ENCODE assay signal across 21 mouse cellular contexts in genomic region chr5:123904059-123904672, GRCm38 (mm10). TPM values are rescaled to one million over a fixed set of nuclear protein-coding genes. Genes with fewer than 3 reads are reported as not detected.
DNase-seq lines count a peak whose midpoint lies in the region; TF ChIP-seq lines count a peak whose summit lies in the region.
"Had no signal": no experiment of that assay in that cellular context is flagged by ENCODE, and none has a peak within 500 bp of the region (broad histone marks: within the 10 kb centered on the region; RNA-seq: fewer than 3 reads in every experiment).

No protein-coding gene starts in this region.

- WGBS in kidney, adult 2 months, result 73% methylated on average over 11 of the region's 11 CpGs
- WGBS in thymus, adult 2 months, result 75% methylated on average over 11 of the region's 11 CpGs

- peak; percentile 24; the same call in 1 of the 2 replicates for TF ChIP-seq CTCF in kidney, adult 2 months (conservative IDR thresholded peaks at IDR 0.05; ENCODE audit: insufficient read depth, insufficient read length, low read depth, low read length)
- TF ChIP-seq CTCF in thymus, adult 2 months (IDR thresholded peaks at IDR 0.05; ENCODE audit: borderline replicate concordance, control insufficient read depth, extremely low read depth, insufficient read depth, low read length, poor library complexity), result no peak
- TF ChIP-seq CTCF in cortical plate, adult 2 months (IDR thresholded peaks at IDR 0.05; ENCODE audit: extremely low read depth, insufficient read depth, low read length), result 0 out of 2 replicates have a peak, but pooled peaks have one; percentile 4

- H3K4me1 ChIP-seq in kidney, adult 2 months (ENCODE audit: control insufficient read depth, insufficient read depth, low read length), result peaks cover 5% of the 10 kb centered on the region; the same call in 1 of the 2 replicates
- peaks cover 10% of the 10 kb centered on the region for H3K4me1 ChIP-seq in thymus, adult 2 months (replicated peaks; ENCODE audit: control insufficient read depth, insufficient read depth, low read length)
- peaks cover 2% of the 10 kb centered on the region for H3K4me1 ChIP-seq in cortical plate, adult 2 months (ENCODE audit: control insufficient read depth, insufficient read depth, low read length)

- H3K27me3 ChIP-seq in kidney, adult 2 months (replicated peaks; ENCODE audit: control insufficient read depth, insufficient read depth, low read length), result no peaks in the 10 kb centered on the region
- no peaks in the 10 kb centered on the region for H3K27me3 ChIP-seq in thymus, adult 2 months (ENCODE audit: control insufficient read depth, insufficient read depth, low read length)
- H3K27me3 ChIP-seq: embryonic facial prominence, embryonic 15.5 days; hindbrain, embryonic 13.5 days; liver, embryonic 13.5 days; midbrain, embryonic 15.5 days; Patski had no signal

- intact Hi-C loops in gastrocnemius, postnatal 36 days (cut with DNase I), result loop anchor here (5.0 kb wide), 1 partner anchor 152 kb away; no protein-coding TSS in a partner anchor

- H3K27ac ChIP-seq in kidney, adult 2 months (ENCODE audit: insufficient read depth, low read depth, low read length), result no peak overlapping the region
- H3K27ac ChIP-seq in thymus, adult 2 months (ENCODE audit: control insufficient read depth, insufficient read depth, low read length), result no peak overlapping the region
- H3K27ac ChIP-seq in cortical plate, adult 2 months (ENCODE audit: insufficient read depth, low read length), result no peak overlapping the region
- H3K27ac ChIP-seq: embryonic facial prominence, embryonic 15.5 days; heart, adult 2 months; hindbrain, embryonic 13.5 days; limb, embryonic 10.5 days; liver, embryonic 13.5 days; midbrain, embryonic 15.5 days had no signal

- no peaks in the 10 kb centered on the region for H3K36me3 ChIP-seq in kidney, adult 2 months (ENCODE audit: control insufficient read depth, insufficient read depth, low read length)
- no peaks in the 10 kb centered on the region for H3K36me3 ChIP-seq in thymus, adult 2 months (ENCODE audit: control insufficient read depth, insufficient read depth, low read length)
- H3K36me3 ChIP-seq: midbrain, embryonic 15.5 days had no signal

- no peak for TF ChIP-seq POLR2A in kidney, adult 2 months (IDR thresholded peaks at IDR 0.05; ENCODE audit: low read depth, low read length)
- TF ChIP-seq POLR2A in thymus, adult 2 months (IDR thresholded peaks at IDR 0.05; ENCODE audit: control insufficient read depth, extremely low read depth, insufficient read depth, low read length, poor library complexity), result no peak
- no peak for TF ChIP-seq POLR2A in cortical plate, adult 2 months (IDR thresholded peaks at IDR 0.05; ENCODE audit: extremely low read depth, insufficient read depth, low read length)

- DNase-seq in kidney, adult 2 months, result no peak
- no peak for DNase-seq in kidney, postnatal 25 days
- DNase-seq in thymus, postnatal 14 days, result peak; percentile 14
- DNase-seq in thymus, adult 2 months, result no peak
- no peak for DNase-seq in gastrocnemius, postnatal 36 days
- no peak for DNase-seq in c-Kit-positive CD71-positive TER-119-positive erythroid progenitor cells, embryonic 14.5 days (ENCODE audit: low spot score)
- DNase-seq: adrenal gland, adult 2 months; cerebellum, adult 2 months; heart, adult 2 months; liver, embryonic 13.5 days had no signal

- no peak overlapping the region for H3K4me3 ChIP-seq in kidney, adult 2 months (ENCODE audit: insufficient read depth, low read depth, low read length)
- H3K4me3 ChIP-seq in thymus, adult 2 months (ENCODE audit: control insufficient read depth, insufficient read depth, low read length), result no peak overlapping the region
- H3K4me3 ChIP-seq in cortical plate, adult 2 months (ENCODE audit: insufficient read depth, low read length), result no peak overlapping the region
- H3K4me3 ChIP-seq: embryonic facial prominence, embryonic 15.5 days; heart, adult 2 months; hindbrain, embryonic 13.5 days; limb, embryonic 10.5 days; liver, embryonic 13.5 days; midbrain, embryonic 15.5 days had no signal

RNA-seq across cellular contexts. Expression of gene Denr, which starts 2.8 kb away (rescaled TPM):
- polyA plus RNA-seq in kidney, adult 2 months (2012; rRNA removed), result 22.6 and 41.0 TPM in 2 replicates
- polyA plus RNA-seq in thymus, adult 2 months (2012; rRNA removed), result 9.7 and 11.8 TPM in 2 replicates
- 46.1 and 54.1 TPM in 2 replicates for polyA plus RNA-seq in cortical plate, adult 2 months (2012; rRNA removed)
- 10 to 100 TPM; 40.7 to 42.5 TPM for total RNA-seq in gastrocnemius, postnatal 36 days (2021)

RNA-seq across cellular contexts. Expression of gene Gm43518, which starts 23.1 kb away (rescaled TPM):
- polyA plus RNA-seq in kidney, adult 2 months (2012; rRNA removed), result 0.56 and 0.64 TPM in 2 replicates
- 0.42 and 0.62 TPM in 2 replicates for polyA plus RNA-seq in thymus, adult 2 months (2012; rRNA removed)
- 1.0 and 1.8 TPM in 2 replicates for polyA plus RNA-seq in cortical plate, adult 2 months (2012; rRNA removed)
- total RNA-seq in gastrocnemius, postnatal 36 days (2021), result under 1 TPM in 1 of 2 experiments, not detected in 1; 0.47 TPM
- total RNA-seq: megakaryocyte progenitor cell, adult 5-6 weeks had no signal
- polyA plus RNA-seq: adrenal gland, adult 2 months; heart, adult 2 months; large intestine, adult 2 months; neural tube, embryonic 11.5 days had no signal

RNA-seq across cellular contexts. Expression of gene Hcar1, which starts 24.3 kb away (rescaled TPM):
- 11.1 and 13.0 TPM in 2 replicates for polyA plus RNA-seq in kidney, adult 2 months (2012; rRNA removed)
- 3.1 and 4.7 TPM in 2 replicates for polyA plus RNA-seq in thymus, adult 2 months (2012; rRNA removed)
- 1.1 TPM in 2 replicates for polyA plus RNA-seq in cortical plate, adult 2 months (2012; rRNA removed)
- total RNA-seq in gastrocnemius, postnatal 36 days (2021), result under 1 TPM in 1 of 2 experiments, not detected in 1; 0.54 TPM
- total RNA-seq: megakaryocyte progenitor cell, adult 5-6 weeks had no signal
- polyA plus RNA-seq: limb, embryonic 10.5 days; neural tube, embryonic 11.5 days; Patski had no signal

RNA-seq across cellular contexts. Expression of gene Ccdc62, which starts 26.3 kb away (rescaled TPM):
- polyA plus RNA-seq in kidney, adult 2 months (2012; rRNA removed), result 3.7 and 4.1 TPM in 2 replicates
- polyA plus RNA-seq in thymus, adult 2 months (2012; rRNA removed), result 2.3 and 3.8 TPM in 2 replicates
- 5.4 and 6.5 TPM in 2 replicates for polyA plus RNA-seq in cortical plate, adult 2 months (2012; rRNA removed)
- 1 to 10 TPM; 1.1 to 1.6 TPM for total RNA-seq in gastrocnemius, postnatal 36 days (2021)

RNA-seq across cellular contexts. Expression of gene Hcar2, which starts 38.9 kb away (rescaled TPM):
- polyA plus RNA-seq in kidney, adult 2 months (2012; rRNA removed), result 1.9 and 2.6 TPM in 2 replicates
- 2.7 and 3.0 TPM in 2 replicates for polyA plus RNA-seq in thymus, adult 2 months (2012; rRNA removed)
- polyA plus RNA-seq in cortical plate, adult 2 months (2012; rRNA removed), result 0.04 and 0.06 TPM in 2 replicates
- total RNA-seq in gastrocnemius, postnatal 36 days (2021), result under 1 TPM in 1 of 2 experiments, not detected in 1; 0.22 TPM
- polyA plus RNA-seq: forebrain, embryonic 11.5 days; heart, postnatal 0 days; hindbrain, embryonic 13.5 days; limb, embryonic 10.5 days; midbrain, embryonic 15.5 days; Patski had no signal
